Mouse (Mus musculus) thymus, adult 2 months (tissue): Measurements from ENCODE around the gene Gm17509.

Source experiments
- CTCF ChIP-seq: fragments of 200-500 bp; IDR thresholded peaks from 2 replicates; pipeline ENCODE4 v1.5.1; 2012; ENCODE audit warnings: mild to moderate bottlenecking, control low read depth, low read length, moderate library complexity, borderline replicate concordance; ENCODE audit not compliant: control insufficient read depth, poor library complexity, insufficient read depth; ENCODE audit errors: extremely low read depth
- POLR2A ChIP-seq: fragments of 200-500 bp; IDR thresholded peaks from 2 replicates; pipeline ENCODE4 v1.6.1; 2012; ENCODE audit warnings: mild to moderate bottlenecking, low read length, control low read depth, moderate library complexity; ENCODE audit not compliant: control insufficient read depth, poor library complexity, insufficient read depth; ENCODE audit errors: extremely low read depth

GRCm38 (mm10) chr13:117197666-117198065, 23.2 kb downstream of the Gm17509 start:
- TF ChIP-seq POLR2A: no peak
- no peak for TF ChIP-seq CTCF
